Mouse (Mus musculus): Measurements from ENCODE around the gene Zfp28. TPM values are rescaled to one million over a fixed set of nuclear protein-coding genes. Genes with fewer than 3 reads are reported as not detected.

Gene Zfp28
- polyA plus RNA-seq (2012), result 0.01 TPM in 1 of 2 replicates, not detected in the other

DNA sequence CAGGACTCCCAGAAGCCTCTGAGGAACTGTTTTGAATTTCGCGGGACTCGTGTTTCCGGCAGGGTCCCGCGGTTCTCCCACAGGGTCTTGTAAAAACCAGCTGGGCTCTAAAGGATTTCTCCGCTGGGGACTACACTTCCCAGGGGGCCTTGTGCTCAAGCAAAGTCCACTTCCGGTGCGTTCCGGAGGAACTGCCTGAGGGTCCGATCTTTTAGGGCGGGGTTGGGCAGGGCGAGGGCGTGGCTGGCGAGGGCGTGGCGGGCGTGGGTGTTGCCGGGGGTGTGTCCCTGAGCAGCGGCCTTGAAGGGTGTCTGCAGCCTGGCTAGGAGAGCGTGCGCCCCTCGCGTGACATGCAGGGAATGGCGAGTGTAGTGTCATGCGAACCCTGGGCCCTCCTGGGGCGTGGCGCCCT is at the start of gene Zfp28:
TSS of gene Zfp28 (plus strand) at position 252 of the 412 bp plus-strand sequence.
- Histone ChIP-seq H3K4me1 (ENCODE audit: control insufficient read depth) (peaks cover 24% of the 10 kb centered on the region), H3K4me3 (replicated peaks) (peak within 1 kb of the TSS; percentile 69), H3K9me3 (ENCODE audit: control insufficient read depth, low read length) (no peaks in the 10 kb centered on the region)

DNA sequence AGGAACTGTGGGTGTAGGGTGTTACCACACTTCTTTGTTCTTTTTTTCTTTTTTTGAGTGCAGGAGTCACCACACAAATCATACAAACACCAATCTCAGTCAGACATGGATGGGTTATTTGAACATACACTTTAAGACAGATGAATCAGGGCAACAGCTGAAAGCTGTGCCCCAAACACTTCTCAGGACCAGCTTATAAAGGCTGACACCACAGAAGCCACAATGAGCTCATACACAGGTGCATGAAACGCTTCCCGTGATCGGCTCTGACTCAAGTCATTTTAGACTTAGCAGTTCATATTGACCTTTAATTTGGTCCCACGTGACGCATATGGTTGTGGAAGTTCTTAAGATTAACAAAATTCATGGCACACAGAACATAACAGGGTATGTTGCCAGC is 43.2 kb upstream of the Zfp28 start:
- TF ChIP-seq GATA1 (IDR thresholded peaks at IDR 0.05; ENCODE audit: low read length), result no peak
- no peak for TF ChIP-seq TAL1 (IDR thresholded peaks at IDR 0.05; ENCODE audit: low read length)
- H3K36me3 ChIP-seq (ENCODE audit: control insufficient read depth), result no peaks in the 10 kb centered on the region
- peaks cover 7% of the 10 kb centered on the region for H3K4me1 ChIP-seq (ENCODE audit: control insufficient read depth)
- no peaks in the 10 kb centered on the region; the same call in none of the 2 replicates for H3K27me3 ChIP-seq (ENCODE audit: control insufficient read depth)
- H3K9me3 ChIP-seq (ENCODE audit: control insufficient read depth, low read length), result no peaks in the 10 kb centered on the region
- no peak overlapping the region for H3K4me3 ChIP-seq (replicated peaks)

More for the DNA sequence above, at the start of gene Zfp28:
- no peak for TF ChIP-seq GATA1 (IDR thresholded peaks at IDR 0.05; ENCODE audit: low read length)
- no peak for TF ChIP-seq TAL1 (IDR thresholded peaks at IDR 0.05; ENCODE audit: low read length)
- H3K36me3 ChIP-seq (ENCODE audit: control insufficient read depth), result peaks cover 3% of the 10 kb centered on the region; the same call in 1 of the 2 replicates
- peaks cover 9% of the 10 kb centered on the region for H3K27me3 ChIP-seq (ENCODE audit: control insufficient read depth)

DNA sequence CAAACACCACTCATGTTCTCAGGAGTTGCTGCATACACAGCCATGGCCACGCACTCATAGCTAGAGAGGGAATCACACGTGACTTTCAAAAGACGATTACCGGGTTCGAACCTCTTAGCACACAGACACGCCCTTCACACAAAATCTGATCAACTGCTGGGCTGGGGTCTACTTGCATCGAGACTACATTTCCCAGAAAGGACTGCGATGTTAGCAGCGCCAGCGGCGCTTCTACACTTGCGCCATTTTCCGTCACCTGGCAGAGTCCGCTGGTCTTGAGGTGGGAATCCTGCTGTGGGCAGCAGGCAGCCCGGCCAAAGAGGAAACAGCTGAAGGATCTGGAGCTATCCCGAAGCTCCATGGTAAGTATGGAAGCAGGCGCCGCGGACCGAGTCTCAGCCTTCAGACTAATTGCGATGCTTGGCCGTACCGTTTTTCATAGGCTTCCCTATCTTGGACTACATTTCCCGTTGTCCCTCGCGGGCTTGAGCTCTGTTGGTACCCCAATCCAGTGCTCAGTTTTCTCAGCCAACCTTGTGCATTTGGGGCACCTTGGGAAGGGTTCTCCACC is 39.5 kb upstream of the Zfp28 start, which contains the start of gene Gm3854:
TSS of gene Gm3854 (plus strand) at position 259 of the 571 bp plus-strand sequence.
- peak within 1 kb of the TSS; percentile 68 for H3K4me3 ChIP-seq (replicated peaks)

DNA sequence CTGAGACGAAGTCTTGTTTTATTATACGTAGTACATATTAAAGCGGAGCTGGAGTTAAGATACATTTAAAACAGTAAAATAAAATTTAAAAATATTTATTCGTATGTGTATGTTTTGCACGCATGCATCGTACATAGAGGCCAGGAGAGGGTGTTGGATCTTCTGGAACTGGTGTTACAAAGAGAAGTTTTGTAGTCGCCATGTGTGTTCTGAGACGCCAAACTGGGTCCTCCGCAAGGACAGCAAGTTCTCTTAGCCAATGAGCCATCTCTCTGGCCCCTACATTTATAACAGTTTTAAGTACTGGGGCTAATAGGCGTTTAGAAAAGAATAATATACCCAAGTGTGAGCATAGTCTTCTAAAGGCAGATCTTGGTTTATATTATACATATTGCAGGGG is 39.0 kb upstream of the Zfp28 start:
- H3K27me3 ChIP-seq (ENCODE audit: control insufficient read depth), result no peaks in the 10 kb centered on the region; the same call in 1 of the 2 replicates
- H3K4me3 ChIP-seq (replicated peaks), result peak overlapping the region; percentile 68
- no peaks in the 10 kb centered on the region for H3K9me3 ChIP-seq (ENCODE audit: control insufficient read depth, low read length)
- H3K36me3 ChIP-seq (ENCODE audit: control insufficient read depth), result no peaks in the 10 kb centered on the region
- peaks cover 7% of the 10 kb centered on the region for H3K4me1 ChIP-seq (ENCODE audit: control insufficient read depth)
- no peak for TF ChIP-seq TAL1 (IDR thresholded peaks at IDR 0.05; ENCODE audit: low read length)
- TF ChIP-seq GATA1 (IDR thresholded peaks at IDR 0.05; ENCODE audit: low read length), result no peak

More for the DNA sequence above, 39.5 kb upstream of the Zfp28 start, which contains the start of gene Gm3854:
- Histone ChIP-seq H3K9me3 (ENCODE audit: control insufficient read depth, low read length) (no peaks in the 10 kb centered on the region), H3K4me1 (ENCODE audit: control insufficient read depth) (peaks cover 7% of the 10 kb centered on the region), H3K36me3 (ENCODE audit: control insufficient read depth) (no peaks in the 10 kb centered on the region), H3K27me3 (ENCODE audit: control insufficient read depth) (no peaks in the 10 kb centered on the region; the same call in 1 of the 2 replicates)
- no peak for TF ChIP-seq TAL1 (IDR thresholded peaks at IDR 0.05; ENCODE audit: low read length)

DNA sequence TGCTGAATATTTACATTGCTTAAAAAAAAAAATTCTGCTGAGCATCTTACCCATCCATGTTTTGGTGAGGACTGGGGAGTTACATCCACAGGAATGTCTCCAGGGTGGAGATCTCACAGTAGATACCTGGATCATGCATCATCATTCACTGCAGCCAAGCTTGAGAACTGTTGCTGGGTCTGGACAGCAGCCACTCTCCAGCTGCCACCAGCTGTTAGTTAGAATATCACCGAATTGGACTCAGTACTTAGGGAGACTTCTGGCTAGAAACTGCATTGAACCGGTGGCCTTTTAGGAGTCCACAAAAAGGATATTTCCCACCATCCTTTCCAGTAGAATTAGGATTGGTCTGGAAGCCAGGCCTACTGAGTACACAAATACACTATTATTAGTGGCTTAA is 25.0 kb upstream of the Zfp28 start:
- TF ChIP-seq TAL1 (IDR thresholded peaks at IDR 0.05; ENCODE audit: low read length) (no peak), GATA1 (IDR thresholded peaks at IDR 0.05; ENCODE audit: low read length) (no peak)
- Histone ChIP-seq H3K27me3 (ENCODE audit: control insufficient read depth) (no peaks in the 10 kb centered on the region), H3K4me3 (replicated peaks) (no peak overlapping the region), H3K4me1 (ENCODE audit: control insufficient read depth) (peaks cover 31% of the 10 kb centered on the region), H3K9me3 (ENCODE audit: control insufficient read depth, low read length) (0 out of 2 replicates have a peak, but pooled peaks cover 2% of the 10 kb centered on the region), H3K36me3 (ENCODE audit: control insufficient read depth) (no peaks in the 10 kb centered on the region)

DNA sequence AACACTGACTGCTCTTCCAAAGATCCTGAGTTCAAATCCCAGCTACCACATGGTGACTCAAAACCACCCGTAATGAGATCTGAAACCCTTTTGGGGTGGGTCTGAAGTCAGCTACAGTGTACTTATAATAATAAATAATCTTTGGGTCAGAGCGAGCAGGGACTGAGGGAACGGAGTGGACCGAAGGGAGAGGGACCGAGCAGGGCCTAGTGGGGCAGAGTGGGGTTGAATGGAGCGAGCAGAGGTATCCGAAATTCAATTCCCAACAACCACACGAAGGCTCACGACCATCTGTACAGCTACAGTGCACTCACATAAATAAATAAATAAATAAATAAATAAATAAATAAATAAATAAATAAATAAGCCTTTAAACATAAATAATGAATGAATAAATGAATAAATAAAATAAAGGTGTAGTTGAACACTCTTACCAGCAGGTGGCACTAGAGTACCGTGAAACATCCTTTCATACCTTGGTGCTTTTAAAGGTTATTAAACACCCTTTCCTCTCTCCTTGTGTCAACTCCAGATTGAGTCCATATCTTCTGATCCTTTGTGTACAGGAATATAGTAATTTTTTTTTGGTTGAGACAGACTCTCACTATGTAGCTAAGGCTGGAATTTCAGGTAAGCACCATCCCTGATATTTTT is 24.0 kb upstream of the Zfp28 start:
- Histone ChIP-seq H3K4me3 (replicated peaks) (no peak overlapping the region), H3K36me3 (ENCODE audit: control insufficient read depth) (no peaks in the 10 kb centered on the region), H3K4me1 (ENCODE audit: control insufficient read depth) (peaks cover 41% of the 10 kb centered on the region), H3K27me3 (ENCODE audit: control insufficient read depth) (no peaks in the 10 kb centered on the region), H3K9me3 (ENCODE audit: control insufficient read depth, low read length) (0 out of 2 replicates have a peak, but pooled peaks cover 2% of the 10 kb centered on the region)
- no peak for TF ChIP-seq TAL1 (IDR thresholded peaks at IDR 0.05; ENCODE audit: low read length)
- TF ChIP-seq GATA1 (IDR thresholded peaks at IDR 0.05; ENCODE audit: low read length), result no peak

DNA sequence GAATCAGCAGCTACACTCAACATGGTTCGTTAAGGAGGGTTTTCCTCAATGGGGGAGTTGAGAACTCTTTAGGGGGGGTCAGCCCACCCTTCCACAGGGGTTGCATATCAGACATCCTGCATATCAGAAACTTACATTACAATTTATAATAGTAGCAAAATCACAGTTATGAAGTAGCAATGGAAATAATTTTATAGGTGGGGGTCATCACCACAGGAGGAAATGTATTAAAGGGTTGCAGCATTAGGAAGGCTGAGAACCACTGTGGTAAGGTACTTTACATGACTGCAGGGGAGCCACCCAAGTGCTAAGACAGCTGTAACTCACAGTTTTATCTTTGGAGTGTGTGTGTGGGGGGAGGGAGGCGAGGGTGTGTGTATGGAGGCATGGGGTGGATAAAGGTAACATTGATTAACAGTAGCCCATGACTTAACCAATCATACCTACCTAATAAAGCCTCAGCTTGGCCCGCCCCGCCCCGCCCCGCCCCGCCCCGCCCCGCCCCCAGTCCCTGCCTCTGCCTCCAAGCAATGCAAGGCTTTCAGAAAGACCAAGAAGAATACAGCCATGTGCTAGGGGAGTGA is 22.5 kb upstream of the Zfp28 start:
- H3K4me1 ChIP-seq (ENCODE audit: control insufficient read depth), result peaks cover 51% of the 10 kb centered on the region
- TF ChIP-seq GATA1 (IDR thresholded peaks at IDR 0.05; ENCODE audit: low read length), result no peak
- TF ChIP-seq TAL1 (IDR thresholded peaks at IDR 0.05; ENCODE audit: low read length), result no peak
- H3K9me3 ChIP-seq (ENCODE audit: control insufficient read depth, low read length), result peaks cover 8% of the 10 kb centered on the region
- no peaks in the 10 kb centered on the region; the same call in 1 of the 2 replicates for H3K36me3 ChIP-seq (ENCODE audit: control insufficient read depth)
- H3K27me3 ChIP-seq (ENCODE audit: control insufficient read depth), result no peaks in the 10 kb centered on the region
- H3K4me3 ChIP-seq (replicated peaks), result no peak overlapping the region

DNA sequence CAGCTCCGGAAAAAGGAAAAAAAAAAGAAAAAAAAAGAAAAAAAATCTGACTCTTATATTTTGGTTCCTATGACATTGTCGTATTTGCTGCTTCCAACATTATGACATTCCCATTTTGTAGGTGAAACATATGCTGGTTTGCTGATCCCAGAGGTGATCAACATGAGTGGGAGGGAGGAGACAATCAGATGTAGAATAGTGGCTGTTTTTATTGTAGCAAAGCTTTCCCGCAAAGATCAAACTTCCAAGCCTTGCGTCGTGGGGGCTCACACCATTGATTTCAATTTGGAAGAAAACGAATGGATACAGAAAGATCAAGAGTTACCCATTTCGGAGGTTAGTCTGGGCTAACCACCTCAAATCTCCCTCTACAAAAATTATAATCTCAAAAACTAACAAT is 21.3 kb upstream of the Zfp28 start:
- no peaks in the 10 kb centered on the region; the same call in 1 of the 2 replicates for H3K36me3 ChIP-seq (ENCODE audit: control insufficient read depth)
- TF ChIP-seq GATA1 (IDR thresholded peaks at IDR 0.05; ENCODE audit: low read length) (no peak), TAL1 (IDR thresholded peaks at IDR 0.05; ENCODE audit: low read length) (no peak)
- peaks cover 56% of the 10 kb centered on the region for H3K4me1 ChIP-seq (ENCODE audit: control insufficient read depth)
- peaks cover 8% of the 10 kb centered on the region for H3K9me3 ChIP-seq (ENCODE audit: control insufficient read depth, low read length)
- no peaks in the 10 kb centered on the region for H3K27me3 ChIP-seq (ENCODE audit: control insufficient read depth)
- H3K4me3 ChIP-seq (replicated peaks), result peak overlapping the region; percentile 71
